Comparison of ENCODE assay signal across 8 mouse cellular contexts in the genomic region with DNA sequence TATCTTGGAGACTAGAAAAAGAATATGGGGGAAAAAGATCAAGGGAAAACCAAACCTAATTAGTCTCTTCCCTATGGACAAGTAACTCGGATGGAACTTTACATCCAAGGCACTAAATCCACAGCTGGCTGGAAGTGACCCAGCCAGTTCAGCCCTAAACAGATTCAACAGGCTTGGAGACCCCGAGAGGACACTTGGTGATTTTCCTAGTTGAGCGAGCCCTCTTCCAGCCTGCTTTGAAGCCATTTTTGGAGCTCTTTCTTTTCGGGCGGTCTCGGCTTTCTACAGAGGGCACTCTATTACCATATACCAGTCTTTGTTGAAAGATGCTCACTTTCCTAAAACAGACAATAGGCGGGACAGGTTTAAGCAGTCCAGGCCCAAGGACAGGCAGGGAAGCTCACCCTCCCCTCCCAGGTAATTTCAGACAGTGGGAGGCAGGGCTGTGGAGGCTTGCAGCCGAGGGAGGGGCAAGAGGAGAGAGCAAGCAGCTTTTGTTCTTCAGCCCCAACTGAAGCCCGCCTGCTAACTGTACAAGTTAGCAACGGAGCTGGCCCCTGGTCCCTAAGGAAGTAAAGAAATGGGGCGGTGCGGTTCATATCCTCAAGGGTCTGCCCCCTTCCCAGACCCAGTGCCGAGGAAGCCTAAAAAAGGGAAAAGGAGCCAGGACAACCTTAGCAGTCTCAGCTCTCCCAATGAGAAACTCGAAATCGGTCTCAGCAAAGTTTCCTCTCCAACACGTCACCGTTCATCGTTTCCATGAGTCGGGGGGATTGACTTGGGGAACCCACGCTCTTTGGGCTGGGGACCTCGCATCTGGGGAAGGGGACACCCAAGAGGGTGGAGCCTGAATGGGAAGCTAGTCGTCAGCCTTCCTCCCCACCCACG. TPM values are rescaled to one million over a fixed set of nuclear protein-coding genes. Genes with fewer than 3 reads are reported as not detected.
DNase-seq lines count a peak whose midpoint lies in the region; ATAC-seq lines count a peak whose summit lies in the region.

No protein-coding gene starts in this region.

- peaks cover 24% of the 10 kb centered on the region for H3K4me1 ChIP-seq in embryonic facial prominence, embryonic 13.5 days
- H3K4me1 ChIP-seq in heart, embryonic 14.5 days (ENCODE audit: control insufficient read depth in 2 of 2, insufficient read depth in 2 of 2, low read length in 2 of 2), result peaks cover 7 to 24% of the 10 kb centered on the region in 2 experiments
- peaks cover 12% of the 10 kb centered on the region; the same call in 1 of the 2 replicates for H3K4me1 ChIP-seq in stomach, embryonic 14.5 days (ENCODE audit: control insufficient read depth, insufficient read depth, low read length)

- WGBS in embryonic facial prominence, embryonic 13.5 days, result under 1% methylated on average over 23 of the region's 23 CpGs
- under 1% methylated on average over 23 of the region's 23 CpGs for WGBS in heart, embryonic 14.5 days
- under 1% methylated on average over 23 of the region's 23 CpGs for WGBS in stomach, embryonic 14.5 days

- H3K4me3 ChIP-seq in embryonic facial prominence, embryonic 13.5 days, result peak overlapping the region; percentile 76
- H3K4me3 ChIP-seq in heart, embryonic 14.5 days (ENCODE audit: control insufficient read depth in 1 of 2, insufficient read depth in 1 of 2, low read depth in 1 of 2, low read length in 2 of 2), result peak overlapping the region; percentile 62 to 91
- H3K4me3 ChIP-seq in stomach, embryonic 14.5 days (ENCODE audit: low read depth, low read length), result peak overlapping the region; percentile 82

- H3K9me3 ChIP-seq in embryonic facial prominence, embryonic 13.5 days, result no peaks in the 10 kb centered on the region
- no peaks in the 10 kb centered on the region for H3K9me3 ChIP-seq in heart, embryonic 14.5 days (ENCODE audit: control insufficient read depth, low read length)
- no peaks in the 10 kb centered on the region for H3K9me3 ChIP-seq in stomach, embryonic 14.5 days (ENCODE audit: control insufficient read depth, low read depth, low read length)

- no peaks in the 10 kb centered on the region for H3K27me3 ChIP-seq in embryonic facial prominence, embryonic 13.5 days
- H3K27me3 ChIP-seq in heart, embryonic 14.5 days (ENCODE audit: control insufficient read depth, insufficient read depth, low read length), result no peaks in the 10 kb centered on the region
- no peaks in the 10 kb centered on the region for H3K27me3 ChIP-seq in stomach, embryonic 14.5 days (ENCODE audit: control insufficient read depth, insufficient read depth, low read length)

- DNase-seq in gastrocnemius, adult 18-20 months (ENCODE audit: low spot score), result peak; percentile 38
- no peak for DNase-seq in gastrocnemius, adult 8-10 months (ENCODE audit: low spot score in 2 of 2)
- peak; percentile 69 for DNase-seq in kidney, postnatal 14 days
- DNase-seq in right cerebral cortex, postnatal 36 days (ENCODE audit: low spot score in 2 of 2), result no peak

- peak overlapping the region; percentile 89 for H3K4me2 ChIP-seq in embryonic facial prominence, embryonic 13.5 days
- H3K4me2 ChIP-seq in heart, embryonic 14.5 days (ENCODE audit: low read length), result peak overlapping the region; percentile 98
- peak overlapping the region; percentile 94 for H3K4me2 ChIP-seq in stomach, embryonic 14.5 days (replicated peaks; ENCODE audit: low read depth, low read length)

- peak; percentile 24; the same call in 1 of the 2 replicates for ATAC-seq in embryonic facial prominence, embryonic 13.5 days (ENCODE audit: insufficient number of reproducible peaks, insufficient read depth, low FRiP score, low TSS enrichment, low read depth)
- ATAC-seq in heart, embryonic 14.5 days (ENCODE audit: insufficient number of reproducible peaks, insufficient read depth, low FRiP score, low read depth), result peak; percentile 24
- ATAC-seq in megakaryocyte-erythroid progenitor cell, adult 5-6 weeks (replicated peaks; ENCODE audit: low FRiP score, low TSS enrichment, poor library complexity, severe bottlenecking), result 0 out of 2 replicates have a peak, but pooled peaks have one; percentile 13
- peak; percentile 51; the same call in 1 of the 2 replicates for ATAC-seq in stomach, embryonic 14.5 days (ENCODE audit: insufficient number of reproducible peaks, insufficient read depth, low FRiP score, low read depth)

- H3K9ac ChIP-seq in embryonic facial prominence, embryonic 13.5 days, result peak overlapping the region; percentile 95
- H3K9ac ChIP-seq in heart, embryonic 14.5 days (ENCODE audit: low read length), result peak overlapping the region; percentile 91
- peak overlapping the region; percentile 88 for H3K9ac ChIP-seq in stomach, embryonic 14.5 days (replicated peaks; ENCODE audit: low read depth, low read length)

- peak overlapping the region; percentile 99 for H3K27ac ChIP-seq in embryonic facial prominence, embryonic 13.5 days
- peak overlapping the region; percentile 93 to 95 for H3K27ac ChIP-seq in heart, embryonic 14.5 days (replicated peaks in 1 of 2; ENCODE audit: control insufficient read depth in 1 of 2, insufficient read depth in 1 of 2, low read depth in 2 of 2, low read length in 2 of 2)
- H3K27ac ChIP-seq in stomach, embryonic 14.5 days (ENCODE audit: low read length), result peak overlapping the region; percentile 98

- H3K36me3 ChIP-seq in embryonic facial prominence, embryonic 13.5 days, result peaks cover 24% of the 10 kb centered on the region
- H3K36me3 ChIP-seq in heart, embryonic 14.5 days (ENCODE audit: control insufficient read depth, insufficient read depth, low read length), result peaks cover 19% of the 10 kb centered on the region
- H3K36me3 ChIP-seq in stomach, embryonic 14.5 days (ENCODE audit: control insufficient read depth, insufficient read depth, low read length), result peaks cover 21% of the 10 kb centered on the region; the same call in 1 of the 2 replicates

RNA-seq across cellular contexts. Expression of a gene that starts 4.6 kb away (rescaled TPM):
- 1 to 10 TPM; 4.2 to 9.3 TPM for total RNA-seq in gastrocnemius, adult 18-20 months (2021)
- 1 to 10 TPM; 5.6 to 7.2 (median 5.9) TPM for total RNA-seq in gastrocnemius, adult 8-10 months (2022)
- polyA plus RNA-seq in embryonic facial prominence, embryonic 13.5 days (2015; fragmentation: Nextera tagmentation; extraction: Ambion mirVana), result 95.5 TPM in 2 replicates
- 17.3 and 17.7 TPM in 2 replicates for polyA plus RNA-seq in heart, embryonic 14.5 days (2014; fragmentation: Nextera tagmentation; extraction: Ambion mirVana)
- 43.6 and 50.7 TPM in 2 replicates for total RNA-seq in megakaryocyte-erythroid progenitor cell, adult 5-6 weeks (2014; fragmentation: Nextera tagmentation)
- total RNA-seq in megakaryocyte-erythroid progenitor cell, adult 5-6 weeks (2017), result 25.0 and 30.1 TPM in 2 replicates
- 65.0 and 66.5 TPM in 2 replicates for polyA plus RNA-seq in stomach, embryonic 14.5 days (2014; fragmentation: Nextera tagmentation; extraction: Ambion mirVana)

Comparison
In these comparisons a context has a peak if more than half of its experiments do, and no peak if none do; other contexts are left out.
1. DNase-seq: peak in gastrocnemius, adult 18-20 months (single experiment) and kidney, postnatal 14 days (single experiment); none in gastrocnemius, adult 8-10 months (0 of 2) and right cerebral cortex, postnatal 36 days (0 of 2).
2. Peak in every context shown above with its lines, with median percentiles within 50 percentile points of each other: ATAC-seq, H3K27ac ChIP-seq, H3K4me2 ChIP-seq, H3K4me3 ChIP-seq and H3K9ac ChIP-seq.